ENCODE assay signal across 8 mouse cellular contexts in genomic region chr1:36937648-36938047, GRCm38 (mm10). TPM values are rescaled to one million over a fixed set of nuclear protein-coding genes. Genes with fewer than 3 reads are reported as not detected.
A peak's percentile ranks its signal among the peaks of the same experiment; 100 is the strongest.
DNase-seq lines count a peak whose midpoint lies in the region; ATAC-seq lines count a peak whose summit lies in the region.

No protein-coding gene starts in this region.

- WGBS in heart, embryonic 11.5 days (ENCODE audit: insufficient replicate concordance), result 46% methylated on average over 3 of the region's 3 CpGs
- 28% methylated on average over 3 of the region's 3 CpGs for WGBS in hindbrain, embryonic 12.5 days

- no peak overlapping the region for H3K27ac ChIP-seq in heart, embryonic 11.5 days (ENCODE audit: low read depth, low read length)
- no peak overlapping the region for H3K27ac ChIP-seq in hindbrain, embryonic 12.5 days

- H3K36me3 ChIP-seq in heart, embryonic 11.5 days (ENCODE audit: control insufficient read depth, insufficient read depth, low read length), result no peaks in the 10 kb centered on the region
- no peaks in the 10 kb centered on the region for H3K36me3 ChIP-seq in hindbrain, embryonic 12.5 days

- peak overlapping the region; percentile 80 for H3K4me2 ChIP-seq in heart, embryonic 11.5 days
- peak overlapping the region; percentile 59 for H3K4me2 ChIP-seq in hindbrain, embryonic 12.5 days (replicated peaks)

- intact Hi-C loops in heart, postnatal 25 days (cut with DNase I), result loop anchor here (5.0 to 10.0 kb wide), 2 partner anchors 75 to 487 kb away; no protein-coding TSS in a partner anchor

- no peak for DNase-seq in heart, postnatal 25 days (ENCODE audit: low spot score)
- peak; percentile 39 for DNase-seq in R1 (ENCODE audit: low read depth, low spot score)
- peak; percentile 54 for DNase-seq in mesoderm, embryonic 11.5 days (ENCODE audit: low read depth, low spot score)
- DNase-seq in urinary bladder, postnatal 36 days (ENCODE audit: low spot score in 2 of 2), result no peak
- no peak for DNase-seq in gastrocnemius, postnatal 25 days
- DNase-seq in thymus, adult 18-20 months, result no peak

- H3K9me3 ChIP-seq in heart, embryonic 11.5 days (replicated peaks; ENCODE audit: control insufficient read depth, low read length), result no peaks in the 10 kb centered on the region
- no peaks in the 10 kb centered on the region for H3K9me3 ChIP-seq in hindbrain, embryonic 12.5 days (replicated peaks)

- H3K4me1 ChIP-seq in heart, embryonic 11.5 days (ENCODE audit: control insufficient read depth, insufficient read depth, low read length), result peaks cover 27% of the 10 kb centered on the region
- peaks cover 27% of the 10 kb centered on the region for H3K4me1 ChIP-seq in hindbrain, embryonic 12.5 days

- no peak overlapping the region for H3K9ac ChIP-seq in heart, embryonic 11.5 days (ENCODE audit: low read depth, low read length)
- H3K9ac ChIP-seq in hindbrain, embryonic 12.5 days, result peak overlapping the region; percentile 91; the same call in 1 of the 2 replicates

- peak overlapping the region; percentile 75 for H3K4me3 ChIP-seq in heart, embryonic 11.5 days (ENCODE audit: low read depth, low read length)
- H3K4me3 ChIP-seq in hindbrain, embryonic 12.5 days, result peak overlapping the region; percentile 81

- ATAC-seq in heart, embryonic 11.5 days (replicated peaks; ENCODE audit: insufficient number of reproducible peaks, low FRiP score, low TSS enrichment), result no peak
- no peak for ATAC-seq in hindbrain, embryonic 12.5 days (ENCODE audit: low FRiP score)

- H3K27me3 ChIP-seq in heart, embryonic 11.5 days (ENCODE audit: control insufficient read depth, insufficient read depth, low read length), result no peaks in the 10 kb centered on the region
- H3K27me3 ChIP-seq in hindbrain, embryonic 12.5 days, result no peaks in the 10 kb centered on the region; the same call in 1 of the 2 replicates

RNA-seq across cellular contexts. Expression of gene Tmem131, which starts 5.8 kb away (rescaled TPM):
- polyA plus RNA-seq in heart, embryonic 11.5 days (2014; fragmentation: Nextera tagmentation; extraction: Ambion mirVana), result 10.6 and 11.4 TPM in 2 replicates
- 10 to 100 TPM; 30.7 to 33.5 TPM for total RNA-seq in heart, postnatal 25 days (2021)
- polyA plus RNA-seq in hindbrain, embryonic 12.5 days (2016; fragmentation: Nextera tagmentation; extraction: Ambion mirVana), result 18.2 and 21.1 TPM in 2 replicates
- total RNA-seq in gastrocnemius, postnatal 25 days (2021), result 10 to 100 TPM; 22.1 to 25.3 TPM

Comparison
In these comparisons a context has a peak if more than half of its experiments do, and no peak if none do; other contexts are left out.
1. DNase-seq: peak in R1 (single experiment) and mesoderm, embryonic 11.5 days (single experiment); none in heart, postnatal 25 days (single experiment), urinary bladder, postnatal 36 days (0 of 2), gastrocnemius, postnatal 25 days (single experiment) and thymus, adult 18-20 months (0 of 2).